Mouse (Mus musculus) adipocyte (in vitro differentiated cells): ENCODE results near the gene Mdfic.
"Not testable (repeated sequence)": the region's sequence is repeated elsewhere in the genome, so short reads cannot be mapped to it uniquely, and the experiment has no call there.

Source experiments
- DNase-seq: peaks from one replicate; pipeline ENCODE4 v3.0.0-alpha.2; 2016; ENCODE audit warnings: low spot score

Mdfic gene

GRCm38 (mm10) chr6:15720461-15720817, at the start of gene Mdfic:
TSS of gene Mdfic (plus strand) at chr6:15720661.
- peak; percentile 83 for DNase-seq

- DNase-seq, result no peak
Observed at GRCm38 (mm10) chr6:15671364-15671763, 49.1 kb upstream of the Mdfic start.

GRCm38 (mm10) chr6:15710080-15710479, 10.4 kb upstream of the Mdfic start:
- no peak for DNase-seq

- DNase-seq, result no peak
Observed at GRCm38 (mm10) chr6:15710706-15711105, 9.8 kb upstream of the Mdfic start.

GRCm38 (mm10) chr6:15712860-15713385, 7.5 kb upstream of the Mdfic start:
- no peak for DNase-seq

GRCm38 (mm10) chr6:15714036-15714435, 6.4 kb upstream of the Mdfic start:
- DNase-seq, result not testable (repeated sequence)

GRCm38 (mm10) chr6:15714996-15715844, 5.2 kb upstream of the Mdfic start:
- DNase-seq, result no peak

GRCm38 (mm10) chr6:15719919-15720318, 542 bp upstream of the Mdfic start:
- DNase-seq, result no peak

GRCm38 (mm10) chr6:15720818-15721715, 606 bp downstream of the Mdfic start:
- peak; percentile 76 for DNase-seq

GRCm38 (mm10) chr6:15721716-15722031, 1.2 kb downstream of the Mdfic start:
- no peak for DNase-seq

GRCm38 (mm10) chr6:15722631-15723030, 2.2 kb downstream of the Mdfic start:
- not testable (repeated sequence) for DNase-seq

- no peak for DNase-seq
Observed at GRCm38 (mm10) chr6:15724304-15724703, 3.8 kb downstream of the Mdfic start.

GRCm38 (mm10) chr6:15726422-15726821, 6.0 kb downstream of the Mdfic start:
- no peak for DNase-seq

GRCm38 (mm10) chr6:15727681-15728410, 7.4 kb downstream of the Mdfic start:
- DNase-seq, result peak; percentile 84

- DNase-seq, result no peak
Observed at GRCm38 (mm10) chr6:15728844-15729577, 8.6 kb downstream of the Mdfic start.

- no peak for DNase-seq
Observed at GRCm38 (mm10) chr6:15730258-15730657, 9.8 kb downstream of the Mdfic start.

- no peak for DNase-seq
Observed at GRCm38 (mm10) chr6:15730666-15731065, 10.2 kb downstream of the Mdfic start.

GRCm38 (mm10) chr6:15731452-15731851, 11.0 kb downstream of the Mdfic start:
- DNase-seq, result no peak

GRCm38 (mm10) chr6:15737312-15737911, 17.0 kb downstream of the Mdfic start:
- no peak for DNase-seq

- DNase-seq, result peak; percentile 28
Observed at GRCm38 (mm10) chr6:15738331-15738943, 18.0 kb downstream of the Mdfic start.

- DNase-seq, result no peak
Observed at GRCm38 (mm10) chr6:15739132-15739531, 18.7 kb downstream of the Mdfic start.
